Mouse (Mus musculus) C2C12 (cell line): ENCODE data around the gene Rhobtb1.

Experiments used
- CTCF ChIP-seq: IDR thresholded peaks from one replicate; pipeline ENCODE4 v1.5.1; 2011; ENCODE audit not compliant: control insufficient read depth, insufficient read depth, insufficient read length
- FOSL1 ChIP-seq: IDR thresholded peaks from one replicate; pipeline ENCODE4 v1.8.0; 2011; ENCODE audit warnings: mild to moderate bottlenecking, low read length; ENCODE audit not compliant: poor library complexity, insufficient read depth, severe bottlenecking
- MAX ChIP-seq: IDR thresholded peaks from one replicate; pipeline ENCODE4 v1.6.1; 2011; ENCODE audit warnings: mild to moderate bottlenecking, control low read depth
- MYOG ChIP-seq: IDR thresholded peaks from one replicate; pipeline ENCODE4 v1.6.1; 2011; ENCODE audit not compliant: control insufficient read depth, insufficient read length; ENCODE audit errors: extremely low read depth
- USF1 ChIP-seq: IDR thresholded peaks from one replicate; pipeline ENCODE4 v1.6.1; 2011; ENCODE audit warnings: low read depth, mild to moderate bottlenecking, control low read depth, moderate library complexity

DNA sequence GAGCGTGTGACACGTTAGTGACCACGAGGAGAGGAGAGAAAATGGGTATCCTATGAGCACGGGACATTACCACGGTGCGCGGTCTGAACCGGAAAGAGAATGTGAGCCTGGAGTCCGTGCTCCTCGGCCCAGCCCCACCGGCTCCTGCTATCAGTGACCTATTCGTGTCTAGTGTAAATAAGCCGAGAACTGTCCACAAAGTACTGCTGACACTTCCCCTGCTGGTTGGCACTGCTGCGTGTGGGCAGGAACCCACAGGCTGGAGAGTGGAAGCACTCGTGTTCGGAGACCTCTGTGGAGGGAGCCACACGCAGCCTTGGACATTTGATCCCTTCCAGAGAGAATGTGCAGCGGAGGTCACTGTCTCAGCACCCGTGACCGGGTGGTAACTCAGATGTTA is at the start of gene Rhobtb1:
- no peak for TF ChIP-seq CTCF
- no peak for TF ChIP-seq MAX
- no peak for TF ChIP-seq FOSL1
- TF ChIP-seq MYOG, result no peak
- TF ChIP-seq USF1, result no peak
